Mouse (Mus musculus): ENCODE results near the gene Ppip5k1.
A peak's percentile ranks its signal among the peaks of the same experiment; 100 is the strongest.

- TF ChIP-seq CTCF (conservative IDR thresholded peaks at IDR 0.05; ENCODE audit: low read length) = peak; percentile 62
- TF ChIP-seq NANOG (IDR thresholded peaks at IDR 0.05; ENCODE audit: borderline replicate concordance, low read length) = no peak
- TF ChIP-seq POU5F1 (IDR thresholded peaks at IDR 0.05; ENCODE audit: borderline replicate concordance, low read length) = no peak
These were observed 16.1 kb downstream of the Ppip5k1 start for GRCm38 (mm10) chr2:121339057-121339456.

Measured in E14TG2a.4 (cell line).